Mouse (Mus musculus) ES-E14 (cell line): Measurements from ENCODE around the gene Nf2. TPM values are rescaled to one million over a fixed set of nuclear protein-coding genes. Genes with fewer than 3 reads are reported as not detected.

Source experiments
- DNase-seq: peaks from one replicate; pipeline ENCODE4 v3.0.0-alpha.2; 2013; ENCODE audit warnings: low read depth, low spot score
- H3K27ac ChIP-seq: 2 replicates; pipeline ENCODE4 v1.5.1; 2012; ENCODE audit warnings: low read depth, mild to moderate bottlenecking, low read length, moderate library complexity, mixed read lengths; ENCODE audit not compliant: poor library complexity, insufficient read depth, severe bottlenecking
- H3K36me3 ChIP-seq: 2 replicates; pipeline ENCODE4 v1.6.1; 2012; ENCODE audit warnings: mild to moderate bottlenecking, low read length, moderate library complexity, mixed read lengths; ENCODE audit not compliant: control insufficient read depth, poor library complexity, insufficient read depth, severe bottlenecking
- H3K4me1 ChIP-seq, 2 experiments: fragments of 150-350 bp in 1 of 2; sonication (generic) in 1 of 2; 2 replicates each; pipeline ENCODE4 v1.6.1; 2012; ENCODE audit warnings: low read length in 2 of 2, mild to moderate bottlenecking in 1 of 2, mixed read lengths in 1 of 2; ENCODE audit not compliant: control insufficient read depth in 2 of 2, insufficient read depth in 2 of 2, poor library complexity in 1 of 2
- H3K4me3 ChIP-seq, 2 experiments: fragments of 150-350 bp in 1 of 2; sonication (generic) in 1 of 2; 2 replicates each; pipeline ENCODE4 v1.5.1; 2012; ENCODE audit warnings: low read length in 2 of 2, low read depth in 1 of 2, mild to moderate bottlenecking in 1 of 2, mixed read lengths in 1 of 2; ENCODE audit not compliant: insufficient read depth in 1 of 2, poor library complexity in 1 of 2, severe bottlenecking in 1 of 2
- H3K9ac ChIP-seq: 2 replicates; pipeline ENCODE4 v1.6.1; 2012; ENCODE audit warnings: low read depth, mild to moderate bottlenecking, low read length, mixed read lengths; ENCODE audit not compliant: poor library complexity, insufficient read depth, severe bottlenecking
- H3K9me3 ChIP-seq: fragments of 150-350 bp; sonication (generic); 2 replicates; pipeline ENCODE4 v1.6.1; 2012; ENCODE audit warnings: low read depth, mild to moderate bottlenecking, low read length; ENCODE audit not compliant: control insufficient read depth, insufficient read depth
- CHD2 ChIP-seq: IDR thresholded peaks from 2 replicates; pipeline ENCODE4 v1.6.1; 2014; ENCODE audit warnings: mild to moderate bottlenecking, low read depth, low read length, inconsistent platforms
- HCFC1 ChIP-seq: IDR thresholded peaks from 2 replicates; pipeline ENCODE4 v1.6.1; 2012; ENCODE audit warnings: low read length, inconsistent platforms, borderline replicate concordance; ENCODE audit not compliant: insufficient read depth
- MAFK ChIP-seq: IDR thresholded peaks from 2 replicates; pipeline ENCODE4 v1.6.1; 2014; ENCODE audit warnings: mild to moderate bottlenecking, low read depth, low read length, inconsistent platforms; ENCODE audit not compliant: insufficient read depth
- ZC3H11A ChIP-seq: IDR thresholded peaks from 2 replicates; pipeline ENCODE4 v1.6.1; 2012; ENCODE audit warnings: low read depth, mild to moderate bottlenecking, inconsistent platforms, low read length, borderline replicate concordance
- ZNF384 ChIP-seq: IDR thresholded peaks from 2 replicates; pipeline ENCODE4 v1.6.1; 2012; ENCODE audit warnings: low read depth, low read length, inconsistent platforms
- in situ Hi-C, 2 experiments: fragments of 600-800 bp; cut with MboI; formaldehyde crosslinking; loops; one replicate each; pipeline ENCODE4 v1.15.1; 2025; ENCODE audit warnings: low sequenced_read_pairs in 2 of 2, inconsistent platforms in 1 of 2; ENCODE audit not compliant: unreplicated experiment in 2 of 2
- total RNA-seq: library from RNA; depleted of rRNA; stranded (reverse); fragments of 300-350 nt; gene quantifications from 2 replicates; pipeline ENCODE4 v1.2.3, GENCODE M21; 2012

The Nf2 gene
- total RNA-seq, 1 experiment: 53.8 TPM

DNA sequence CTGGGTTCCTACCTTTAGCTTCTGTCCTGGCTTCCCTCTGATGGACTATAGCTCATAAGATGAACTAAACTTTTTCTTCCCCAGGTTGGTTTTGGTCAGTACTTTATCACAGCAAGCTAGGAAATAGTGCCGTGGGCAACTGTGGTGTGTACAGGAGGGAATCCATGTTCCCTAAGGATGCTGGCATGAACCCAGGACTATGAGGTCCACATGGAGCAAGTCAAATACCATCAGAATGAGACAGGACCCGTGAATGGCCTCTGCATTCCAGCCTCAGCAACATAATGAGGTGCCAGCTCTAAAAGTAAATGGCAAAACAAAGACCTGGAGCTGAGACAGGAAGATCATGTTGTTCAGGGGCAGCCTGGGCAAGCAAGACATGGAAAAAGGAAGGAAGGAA, 9.1 kb upstream of the Nf2 start:
- TF ChIP-seq HCFC1: no peak
- no peak overlapping the region for H3K4me3 ChIP-seq
- no peaks in the 10 kb centered on the region for H3K9me3 ChIP-seq
- H3K9ac ChIP-seq: no peak overlapping the region
- H3K27ac ChIP-seq: no peak overlapping the region
- H3K4me1 ChIP-seq: peaks cover 9 to 17% of the 10 kb centered on the region in 2 experiments
- no peak for DNase-seq
- in situ Hi-C loops: no loop called here
- H3K36me3 ChIP-seq: no peaks in the 10 kb centered on the region

DNA sequence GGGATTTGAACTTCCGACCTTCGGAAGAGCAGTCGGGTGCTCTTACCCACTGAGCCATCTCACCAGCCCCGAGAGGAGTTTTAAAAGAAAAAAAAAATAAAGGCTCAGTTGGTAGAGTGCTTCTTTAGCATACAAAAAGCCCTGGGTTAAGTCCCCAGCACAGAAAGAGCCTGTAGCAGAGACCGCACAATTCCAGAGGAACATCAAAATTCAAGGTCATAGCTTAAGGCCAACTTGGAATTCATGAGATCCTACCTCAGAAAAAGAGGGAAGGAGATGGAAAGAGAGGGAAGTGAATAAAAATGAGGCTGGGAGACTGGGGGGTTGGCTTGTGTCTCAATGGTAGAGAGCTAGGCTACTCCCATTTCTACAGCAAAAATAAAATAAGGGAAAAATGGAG, 4.8 kb upstream of the Nf2 start:
- Histone ChIP-seq H3K27ac (peak overlapping the region; percentile 41; the same call in 1 of the 2 replicates), H3K4me3 (no peak overlapping the region), H3K9me3 (no peaks in the 10 kb centered on the region), H3K4me1 (peaks cover 2 to 6% of the 10 kb centered on the region in 2 experiments; a peak in 2 of 4 replicates), H3K9ac (no peak overlapping the region), H3K36me3 (no peaks in the 10 kb centered on the region)
- in situ Hi-C loops: no loop called here
- no peak for DNase-seq
- TF ChIP-seq CHD2 (no peak), ZNF384 (peak; percentile 16; the same call in 1 of the 2 replicates)

DNA sequence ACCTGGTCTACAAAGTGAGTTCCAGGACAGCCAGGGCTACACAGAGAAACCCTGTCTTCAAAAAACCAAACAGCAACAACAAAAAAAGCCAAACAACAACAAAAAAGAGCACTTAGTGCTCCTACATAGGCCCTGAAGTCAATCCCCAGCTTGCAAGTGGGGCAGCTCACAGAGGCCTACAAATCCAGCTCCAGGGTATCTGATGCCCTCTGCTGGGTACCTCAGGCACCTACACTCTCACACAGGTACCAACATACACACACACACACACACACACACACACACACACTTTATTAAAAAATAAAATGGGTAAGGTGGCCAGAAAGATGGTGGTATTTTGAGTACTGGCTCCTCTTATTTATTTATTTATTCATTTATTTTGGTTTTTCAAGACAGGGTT, 3.7 kb upstream of the Nf2 start:
- Histone ChIP-seq H3K4me3 (no peak overlapping the region), H3K4me1 (peaks cover 2 to 3% of the 10 kb centered on the region in 2 experiments; a peak in 2 of 4 replicates), H3K36me3 (no peaks in the 10 kb centered on the region), H3K9ac (no peak overlapping the region), H3K27ac (no peak overlapping the region), H3K9me3 (no peaks in the 10 kb centered on the region)
- TF ChIP-seq CHD2 (no peak), HCFC1 (no peak), MAFK (no peak), ZNF384 (no peak), ZC3H11A (no peak)
- no peak for DNase-seq
- in situ Hi-C loops: no loop called here

DNA sequence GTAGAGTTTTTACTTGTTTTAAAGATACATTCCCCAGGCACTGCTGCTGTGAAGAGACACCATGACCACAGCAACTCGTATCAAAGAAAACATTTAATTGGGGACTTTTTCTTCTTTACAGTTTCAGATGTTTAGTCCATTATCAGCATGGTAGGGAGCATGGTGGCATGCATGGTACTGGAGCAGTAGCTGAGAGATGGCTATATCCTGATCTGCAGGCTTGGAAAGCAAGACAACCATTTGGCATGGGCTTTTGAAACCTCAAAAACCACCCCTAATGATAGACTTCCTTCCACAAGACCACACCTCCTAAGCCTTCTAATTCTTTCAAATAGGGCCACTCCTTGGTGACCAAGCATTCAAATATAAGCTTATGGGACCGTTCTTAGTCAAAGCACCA, 1.1 kb upstream of the Nf2 start:
- Histone ChIP-seq H3K9ac (no peak overlapping the region), H3K4me1 (peaks cover 2 to 4% of the 10 kb centered on the region in 2 experiments; a peak in 2 of 4 replicates), H3K9me3 (no peaks in the 10 kb centered on the region), H3K27ac (no peak overlapping the region; the same call in 1 of the 2 replicates), H3K4me3 (no peak overlapping the region; a peak in 1 of 4 replicates), H3K36me3 (no peaks in the 10 kb centered on the region)
- no peak for DNase-seq
- in situ Hi-C loops: no loop called here
- TF ChIP-seq HCFC1: no peak

DNA sequence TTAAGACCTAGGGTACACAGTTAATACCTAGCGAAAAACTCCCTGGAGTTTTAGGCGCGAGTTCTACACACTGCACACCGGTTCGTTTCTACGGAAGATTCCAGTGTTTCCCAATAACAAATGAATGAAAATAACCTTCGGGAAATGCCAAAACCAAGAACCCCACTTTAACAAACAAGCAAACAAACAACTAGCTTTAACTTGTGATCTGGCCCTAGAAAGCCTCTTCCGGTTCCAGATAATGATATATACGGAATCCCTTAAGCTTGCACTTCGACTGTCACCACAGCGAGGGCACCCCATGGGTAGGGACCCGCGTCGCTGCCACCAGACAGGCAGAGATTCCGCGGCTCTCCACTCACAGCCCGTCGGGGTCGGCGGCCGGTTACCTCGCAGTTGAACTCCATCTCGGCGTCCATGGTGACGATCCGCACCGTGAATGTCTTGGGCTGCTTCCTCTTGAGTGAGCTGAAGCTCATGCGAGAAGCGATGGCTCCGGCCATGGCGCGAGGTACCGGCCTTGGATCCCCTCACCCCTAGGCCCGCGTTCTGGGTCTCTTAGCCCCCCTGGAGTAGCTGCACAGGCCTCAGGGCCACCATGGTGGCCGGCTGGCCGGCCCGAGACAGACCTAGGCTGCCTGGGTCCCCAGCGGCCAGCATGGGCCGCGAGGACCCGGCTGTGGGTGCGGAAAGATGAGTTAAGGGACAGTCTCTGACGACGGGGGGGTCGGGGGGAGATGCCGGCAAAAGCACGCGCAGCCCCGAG, 670 bp downstream of the Nf2 start:
- no peaks in the 10 kb centered on the region for H3K9me3 ChIP-seq
- peak overlapping the region; percentile 86 to 94 for H3K4me3 ChIP-seq
- H3K4me1 ChIP-seq: peaks cover 2 to 4% of the 10 kb centered on the region in 2 experiments; a peak in 1 of 4 replicates
- H3K36me3 ChIP-seq: no peaks in the 10 kb centered on the region
- DNase-seq: no peak
- H3K27ac ChIP-seq: peak overlapping the region; percentile 57
- H3K9ac ChIP-seq: peak overlapping the region; percentile 87
- TF ChIP-seq ZC3H11A (no peak), ZNF384 (no peak), HCFC1 (no peak; the same call in 1 of the 2 replicates), CHD2 (no peak), MAFK (no peak)
- in situ Hi-C loops: no loop called here
